Mouse (Mus musculus) pancreas, adult 10 weeks (tissue): ENCODE measurements around the gene BC061237. TPM values are rescaled to one million over a fixed set of nuclear protein-coding genes. Genes with fewer than 3 reads are reported as not detected.

Source experiments
- polyA plus RNA-seq: library from polyadenylated mRNA; stranded (reverse); fragments of 350-450 nt; fragmentation: Illumina TruSeq; extraction: RNeasy Lipid Tissue Mini Kit (QIAGEN cat#74804); gene quantifications from one replicate; pipeline ENCODE4 v1.2.3, GENCODE M21; 2015; ENCODE audit warnings: low read depth, low replicate concordance; ENCODE audit not compliant: insufficient read depth

Gene BC061237
- polyA plus RNA-seq = not detected

DNA sequence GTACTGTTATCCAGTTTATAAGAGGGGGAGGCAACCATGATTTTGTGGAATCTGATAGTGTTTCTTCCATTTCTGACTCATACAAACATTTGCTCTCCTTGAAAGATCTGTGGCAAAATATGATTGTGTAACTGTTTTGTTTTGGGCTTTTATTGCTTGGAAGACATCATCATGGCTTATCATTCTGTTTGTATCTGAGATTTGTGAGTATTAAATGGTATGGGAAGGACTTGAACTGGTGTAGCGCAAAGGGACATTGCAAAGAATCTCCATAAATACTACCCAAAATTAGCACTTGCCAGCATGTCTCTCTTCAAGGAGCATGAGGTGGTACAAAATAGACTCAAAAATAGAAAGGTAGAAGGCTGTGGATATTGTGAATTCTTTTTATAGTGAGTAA lies at the start of gene BC061237:
Gene BC061237, plus strand, starts transcription at position 301 of the 400 bp plus-strand sequence.

GRCm38 (mm10) chr14:44517976-44518375 lies 25.7 kb downstream of the BC061237 start, which contains the start of gene Gm17093:
Gene Gm17093 (plus strand): TSS chr14:44518276.

Other genes with a start within 250 kb of the BC061237 start
- not detected for gene Gm8220, start 206.9 kb upstream of the BC061237 start, polyA plus RNA-seq
- gene Gm5930, start 153.9 kb upstream of the BC061237 start, polyA plus RNA-seq = not detected
- gene Gm8229, start 127.1 kb upstream of the BC061237 start, polyA plus RNA-seq = not detected
- gene Gm3371, start 81.8 kb upstream of the BC061237 start, polyA plus RNA-seq = not detected
- not detected for gene Gm8232, start 58.8 kb upstream of the BC061237 start, polyA plus RNA-seq
- gene Gm17093, start 25.8 kb downstream of the BC061237 start, polyA plus RNA-seq = not detected
- gene Gm8247, start 90.7 kb downstream of the BC061237 start, polyA plus RNA-seq = not detected
- not detected for gene Gm5624, start 135.5 kb downstream of the BC061237 start, polyA plus RNA-seq
- not detected for gene Gm8257, start 214.0 kb downstream of the BC061237 start, polyA plus RNA-seq